Mouse (Mus musculus) adrenal gland, adult (tissue): Measurements from ENCODE around the gene Sh3bp2.

ENCODE experiments used
- DNase-seq, 2 experiments: peaks; one replicate each; pipeline ENCODE4 v3.0.0; 2022 to 2023; ENCODE audit warnings: low spot score in 1 of 2; ENCODE audit not compliant: inconsistent age in 2 of 2

The Sh3bp2 gene

DNA sequence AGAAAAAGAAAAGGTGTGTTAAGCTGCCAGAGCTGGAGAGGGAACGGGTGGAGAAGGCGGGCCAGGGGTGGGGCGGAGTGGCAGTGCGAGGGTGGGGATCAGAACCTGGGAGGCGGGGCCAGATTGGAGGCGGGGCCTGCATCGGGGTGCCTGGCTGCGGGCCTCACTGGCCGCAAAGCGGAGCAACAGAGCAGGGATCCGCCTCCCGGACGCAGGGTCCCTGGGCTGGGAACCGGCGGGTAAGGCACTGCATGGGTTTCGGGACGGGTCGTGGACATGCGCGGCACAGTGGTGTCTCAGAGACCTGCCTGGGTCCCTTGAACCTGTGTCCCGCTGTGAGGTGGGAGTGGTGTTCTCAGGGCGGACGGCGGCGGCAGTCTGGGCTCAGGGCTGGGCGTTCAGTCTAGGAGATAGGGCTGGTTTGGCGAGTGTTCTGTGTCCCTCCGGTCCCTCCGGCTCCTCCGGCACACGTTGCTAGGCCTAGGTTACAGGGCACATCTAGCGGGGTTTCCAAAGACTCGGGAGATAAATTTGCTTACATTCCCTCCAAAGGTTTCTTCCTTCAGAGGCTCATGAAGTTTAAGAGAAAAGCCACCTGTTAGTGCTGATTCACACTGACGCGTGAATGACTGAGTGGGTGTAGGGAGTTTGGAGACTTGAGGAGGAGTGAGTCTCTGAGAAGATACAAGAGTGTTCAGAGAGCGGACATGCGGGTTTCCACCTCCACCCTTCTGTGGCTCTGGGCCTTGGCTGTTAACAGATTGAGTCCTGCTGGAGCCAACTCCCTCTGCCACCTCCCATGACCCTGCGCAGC lies at the start of gene Sh3bp2:
Gene Sh3bp2 (plus strand): TSS at position 176 of the 814 bp plus-strand sequence.
- peak; percentile 97 to 99 for DNase-seq

DNA sequence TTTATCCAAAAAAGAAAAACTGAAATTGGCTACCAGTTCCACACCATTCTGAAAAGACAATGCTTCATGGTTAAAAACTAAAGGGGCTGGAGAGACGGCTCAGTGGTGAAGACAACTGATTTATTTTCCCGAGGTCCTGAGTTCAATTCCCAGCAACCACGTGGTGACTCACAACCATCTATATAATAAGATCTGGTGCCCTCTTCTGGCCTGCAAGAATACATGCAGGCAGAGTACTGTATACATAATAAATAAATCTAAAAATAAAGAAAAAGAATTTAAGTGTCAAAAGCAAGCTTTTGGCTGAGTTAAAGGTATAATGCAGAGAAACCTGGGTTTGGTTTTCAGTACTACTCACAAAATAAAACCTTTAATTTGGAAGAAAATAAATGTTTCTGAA lies 44.7 kb upstream of the Sh3bp2 start:
- DNase-seq, result no peak

DNA sequence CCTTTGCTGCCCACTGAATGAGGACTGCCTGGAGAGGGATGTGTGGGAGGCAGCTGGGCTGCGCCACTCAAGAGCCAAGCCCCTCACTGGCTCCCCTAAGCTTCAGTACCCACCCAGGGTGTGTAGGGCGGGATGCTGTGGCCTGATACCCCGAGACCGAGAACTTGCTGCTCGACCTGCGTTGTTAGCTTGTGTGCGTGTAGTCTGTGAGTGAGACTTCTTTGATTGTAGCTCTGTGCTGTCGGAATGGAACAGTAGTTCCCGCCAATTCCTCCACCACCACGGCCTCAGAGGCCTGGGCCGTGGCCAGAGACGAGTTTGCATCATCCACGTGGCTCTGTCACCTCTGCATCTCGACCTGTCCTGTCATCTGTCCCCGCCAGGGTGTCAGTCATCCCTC lies 39.9 kb upstream of the Sh3bp2 start:
- DNase-seq, result peak in 1 of 2 experiments; percentile 27

DNA sequence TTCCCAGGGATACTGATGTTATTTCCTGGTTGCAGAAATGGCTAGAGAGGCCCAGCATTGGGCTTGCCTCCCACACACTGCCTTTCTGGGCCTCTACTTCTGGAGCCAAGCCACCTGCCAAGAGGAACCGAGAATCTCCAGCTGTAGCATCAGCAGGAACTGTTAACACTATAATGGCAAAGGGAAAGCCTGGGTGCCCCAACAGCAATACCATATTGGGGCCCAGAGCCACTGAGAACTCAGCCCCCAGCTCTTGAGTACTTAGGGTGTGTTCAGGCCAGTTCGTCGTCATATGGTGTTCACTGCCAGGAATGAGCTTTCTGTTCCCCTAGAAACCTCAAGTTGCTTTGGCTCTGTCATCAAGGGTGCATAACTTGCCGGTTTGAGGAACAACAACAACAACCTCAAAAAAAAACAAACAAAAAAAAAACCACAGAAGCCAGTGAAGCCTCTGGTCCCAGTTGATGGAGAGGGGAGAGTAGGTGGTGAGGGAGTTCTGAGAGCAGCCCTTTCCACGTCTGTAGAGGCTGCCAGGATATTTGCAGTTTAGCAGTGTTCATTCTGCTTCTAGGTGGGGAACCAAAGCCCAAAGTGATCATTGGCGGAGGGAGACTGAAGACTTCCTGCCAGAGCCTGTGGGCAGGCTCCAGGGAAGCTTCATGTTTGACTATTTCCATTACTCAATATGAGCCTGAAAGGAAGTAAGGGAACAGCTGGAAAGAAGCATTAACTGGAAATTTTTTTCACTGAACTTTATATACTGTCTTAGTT lies 38.1 kb upstream of the Sh3bp2 start:
- DNase-seq, result peak in 1 of 2 experiments; percentile 46

DNA sequence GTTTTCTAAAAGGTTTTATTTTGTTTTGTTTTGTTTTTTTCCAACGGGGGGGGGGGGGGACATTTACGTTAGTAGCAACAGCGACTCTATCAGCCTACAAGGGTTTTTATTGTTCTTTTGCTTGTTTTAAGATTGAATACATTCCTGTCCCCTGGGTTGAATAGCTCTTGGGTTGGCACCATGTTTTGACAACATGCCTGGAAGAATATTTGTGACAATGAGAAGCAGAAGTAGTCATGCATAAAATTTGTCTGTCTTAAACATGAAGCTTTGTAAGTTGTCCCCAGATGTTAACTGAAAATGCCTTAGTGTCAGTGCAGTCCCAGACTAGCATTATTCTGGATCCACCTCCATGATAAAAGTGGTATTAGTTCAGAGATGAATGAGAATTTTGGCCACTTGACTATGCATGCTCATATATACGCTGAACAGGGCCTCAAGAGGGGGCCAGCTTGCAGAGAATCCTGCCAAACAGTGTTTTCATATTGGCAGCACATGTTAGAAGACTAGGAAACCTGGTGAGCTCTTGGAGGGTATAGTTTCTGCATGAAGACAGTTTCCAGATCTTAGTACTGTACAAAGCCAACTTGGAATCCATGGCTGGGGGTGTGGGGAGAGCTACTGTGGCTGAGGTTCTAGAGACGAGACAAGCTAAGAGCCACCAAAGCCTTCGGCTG lies 36.8 kb upstream of the Sh3bp2 start:
- peak in 1 of 2 experiments; percentile 18 for DNase-seq

DNA sequence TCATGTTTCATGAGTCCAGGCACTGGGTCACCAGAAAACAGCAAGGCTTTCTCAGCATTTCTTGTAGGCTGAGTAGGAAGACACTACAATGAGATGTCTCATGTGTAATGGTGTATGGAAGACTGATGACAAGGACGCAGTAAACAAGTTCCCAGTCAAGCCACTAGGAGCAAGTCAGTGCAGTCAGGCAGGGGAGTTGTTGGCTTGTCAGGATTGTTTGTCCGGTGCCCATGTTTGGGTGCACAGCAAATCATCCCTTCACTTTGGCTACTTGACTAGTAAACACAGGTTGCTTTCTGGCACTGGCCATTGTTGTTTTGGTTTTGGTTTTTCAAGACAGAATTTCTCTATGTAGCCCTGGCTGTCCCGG lies 36.2 kb upstream of the Sh3bp2 start:
- peak in 1 of 2 experiments; percentile 21 for DNase-seq

DNA sequence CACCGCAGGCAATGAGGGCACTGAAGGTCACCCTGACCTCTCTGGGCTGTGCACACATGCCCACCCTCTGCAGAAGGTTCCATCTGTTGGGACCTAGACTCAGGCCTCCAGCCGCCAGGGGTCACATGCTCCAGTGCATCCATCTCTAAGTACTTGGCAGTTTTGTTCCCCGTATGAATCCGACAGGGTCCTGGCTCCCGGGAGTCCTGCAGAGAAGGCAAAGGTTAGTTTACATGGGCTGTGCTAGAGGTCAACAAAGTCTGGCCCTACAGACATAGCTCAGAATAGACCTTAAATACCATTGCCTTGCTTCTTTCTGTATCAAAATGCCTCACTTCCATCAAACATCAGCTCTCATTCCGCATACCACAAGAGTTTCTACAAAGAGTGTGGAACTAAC lies 28.9 kb upstream of the Sh3bp2 start:
- DNase-seq, result no peak

DNA sequence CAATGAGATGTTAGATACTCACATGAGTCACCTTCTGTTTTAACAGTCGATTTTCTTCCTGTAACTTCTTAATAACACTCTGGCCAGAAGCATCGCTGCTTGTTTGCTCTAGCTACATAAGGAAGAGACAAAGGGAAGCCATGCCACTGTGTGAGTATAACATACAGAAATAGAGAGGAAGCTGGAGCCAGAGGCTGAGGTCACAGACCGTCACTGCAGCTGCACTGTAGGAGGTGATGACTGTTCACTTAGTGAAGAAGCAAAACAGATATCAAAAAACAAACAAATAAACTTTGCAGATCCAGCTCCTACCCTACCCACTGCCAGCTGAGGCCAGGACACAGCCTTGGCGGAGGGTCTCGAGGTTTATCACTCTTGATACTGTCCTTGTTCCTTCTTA lies 24.8 kb upstream of the Sh3bp2 start:
- peak in 1 of 2 experiments; percentile 42 for DNase-seq

DNA sequence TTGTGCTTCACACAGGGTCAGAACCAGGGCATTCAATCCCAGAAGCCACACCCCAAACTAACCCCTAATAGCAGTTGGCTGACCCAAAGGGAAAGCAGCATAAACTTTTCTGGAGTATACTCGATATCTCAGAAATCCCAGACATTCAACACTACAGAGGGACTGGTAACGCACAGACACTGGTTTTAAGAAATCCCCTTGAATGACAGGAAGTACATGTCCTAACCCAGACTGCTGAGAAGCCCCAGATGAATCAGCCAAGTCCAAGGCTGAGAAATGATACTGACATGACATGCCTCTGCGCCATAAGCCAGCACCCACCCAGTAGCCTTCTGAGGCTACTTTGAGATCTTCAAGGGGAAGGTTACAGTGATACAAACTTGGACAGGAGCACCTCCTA lies 24.1 kb upstream of the Sh3bp2 start:
- peak in 1 of 2 experiments; percentile 69 for DNase-seq

DNA sequence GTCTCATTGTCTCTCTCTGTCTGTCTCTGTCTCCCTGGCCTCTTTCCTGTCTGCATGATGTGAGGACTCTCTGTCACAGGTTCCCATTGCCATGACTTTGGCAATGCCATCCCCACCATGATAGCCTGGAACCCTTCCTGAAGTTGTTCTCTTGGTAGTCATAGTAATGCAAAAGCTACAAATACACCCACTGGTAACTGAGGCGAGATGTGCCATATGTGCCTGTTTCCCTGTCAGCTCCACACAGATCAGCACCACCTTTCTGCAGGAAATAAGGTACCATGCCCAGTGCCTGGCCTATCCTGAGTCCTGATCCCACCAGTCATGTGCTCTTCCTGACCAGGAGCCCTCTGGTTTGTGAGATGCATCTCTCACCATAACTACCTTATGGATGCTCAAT lies 23.2 kb upstream of the Sh3bp2 start:
- no peak for DNase-seq

DNA sequence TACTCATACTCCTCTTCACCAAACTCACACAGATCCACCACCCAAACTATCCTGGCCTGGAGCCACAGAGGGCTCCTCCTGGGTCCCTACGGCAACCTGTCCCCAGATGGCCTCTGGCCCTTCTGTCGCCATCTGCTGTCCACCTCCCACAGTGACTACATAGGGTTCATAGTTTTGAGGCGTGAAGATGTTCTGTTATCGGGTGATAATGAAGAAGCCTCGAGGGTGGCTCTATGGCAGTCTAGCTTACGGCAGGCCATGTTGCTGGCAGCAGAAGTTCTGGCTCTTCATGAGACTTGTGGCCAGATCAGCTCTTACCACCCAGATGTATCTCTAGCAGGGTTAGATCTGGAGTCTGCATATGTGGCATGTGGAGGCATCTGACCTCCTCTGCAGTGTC lies 22.8 kb upstream of the Sh3bp2 start:
- no peak for DNase-seq

DNA sequence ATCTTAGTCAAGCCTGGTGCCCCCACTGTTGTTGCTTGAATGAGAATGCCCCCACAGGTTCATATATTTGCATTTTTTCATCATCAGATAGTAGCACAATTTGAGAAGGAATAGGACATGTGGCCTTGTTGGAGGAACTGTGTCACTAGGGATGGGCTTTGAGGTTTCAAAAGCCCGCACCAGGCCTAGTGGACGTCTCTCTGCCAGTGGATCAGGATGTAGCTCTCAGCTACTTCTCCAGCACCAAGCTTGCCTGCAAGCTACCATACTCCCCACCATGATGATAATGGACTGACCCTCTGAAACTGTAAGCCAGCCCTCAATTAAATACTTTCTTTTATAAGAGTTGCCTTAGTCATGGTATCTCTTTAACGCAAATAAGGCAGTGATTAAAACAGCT lies 13.2 kb upstream of the Sh3bp2 start:
- no peak for DNase-seq

DNA sequence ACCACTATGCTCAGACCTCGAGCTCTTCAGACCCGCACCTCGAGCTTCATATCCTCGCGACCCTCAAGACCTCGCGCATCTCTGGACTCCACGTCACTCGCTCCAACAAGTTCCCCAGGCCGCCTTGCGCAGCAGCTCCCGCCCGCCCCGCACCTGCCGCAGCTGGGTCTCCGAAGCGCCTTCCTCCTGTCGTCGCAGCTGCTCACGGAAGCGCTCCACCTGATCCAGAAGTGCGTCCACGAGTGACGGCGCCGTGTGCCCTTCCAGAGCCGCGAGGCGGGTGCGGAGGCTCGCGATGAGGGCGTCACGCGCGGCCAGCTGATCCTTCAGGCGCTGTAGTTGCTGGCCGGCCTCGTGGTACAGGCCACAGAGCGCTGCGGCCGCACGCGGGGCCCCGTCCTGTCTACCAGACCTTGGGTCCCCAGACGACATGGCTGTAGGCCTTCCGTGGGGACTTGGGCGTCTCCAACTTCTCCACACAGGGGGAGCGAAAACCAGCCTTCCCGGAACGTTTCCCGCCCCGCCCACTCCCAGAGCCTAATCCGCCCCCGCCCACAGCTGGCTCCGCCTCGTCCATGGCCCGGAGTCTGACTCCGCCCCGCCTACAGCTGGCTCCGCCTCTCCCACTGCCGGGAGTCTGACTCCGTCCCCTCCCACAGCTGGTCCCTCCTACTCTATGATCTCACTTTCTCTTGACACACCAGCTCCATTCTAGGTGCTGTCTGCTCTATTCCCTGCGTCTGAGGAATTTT lies 12.0 kb upstream of the Sh3bp2 start, which contains the start of gene Tnip2:
Gene Tnip2 (minus strand): TSS at position 526 of the 752 bp plus-strand sequence.
- DNase-seq, result peak; percentile 98 to 99

DNA sequence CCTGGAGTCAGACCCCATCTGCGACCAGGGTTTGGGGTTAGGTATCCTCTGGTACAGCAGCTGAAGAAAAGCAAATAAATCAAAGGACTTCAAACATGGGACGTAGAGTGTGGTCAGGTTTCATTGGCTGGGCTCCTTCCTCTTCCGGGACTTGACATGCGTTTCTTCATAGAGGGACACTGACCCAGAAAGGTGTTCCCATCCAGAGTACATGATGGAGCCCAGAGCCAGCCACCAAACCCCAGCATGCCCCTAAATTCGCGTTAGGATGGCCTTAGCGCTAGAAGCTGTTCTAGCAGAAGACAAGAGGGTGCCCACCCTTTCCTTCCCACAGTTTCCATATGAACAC lies 11.4 kb upstream of the Sh3bp2 start:
- no peak for DNase-seq

DNA sequence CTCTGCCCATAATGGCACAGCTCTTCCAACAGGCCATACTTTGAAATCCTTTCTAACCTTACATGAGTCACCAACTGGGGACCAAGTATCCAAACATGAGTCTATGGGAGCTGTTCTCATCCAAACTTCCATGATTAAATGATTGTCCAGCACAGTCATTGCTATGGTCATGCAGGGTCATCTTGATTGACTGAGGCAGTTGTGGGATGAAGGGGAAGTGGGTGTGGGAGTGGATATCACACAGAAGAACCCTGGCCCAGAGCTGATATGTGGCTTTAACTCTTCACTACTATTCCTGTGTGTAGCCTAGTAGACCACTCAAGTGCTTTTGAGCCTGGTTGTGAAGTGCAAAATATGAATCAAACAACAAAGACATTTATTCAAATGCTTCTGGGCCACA lies 10.5 kb upstream of the Sh3bp2 start:
- DNase-seq, result no peak

DNA sequence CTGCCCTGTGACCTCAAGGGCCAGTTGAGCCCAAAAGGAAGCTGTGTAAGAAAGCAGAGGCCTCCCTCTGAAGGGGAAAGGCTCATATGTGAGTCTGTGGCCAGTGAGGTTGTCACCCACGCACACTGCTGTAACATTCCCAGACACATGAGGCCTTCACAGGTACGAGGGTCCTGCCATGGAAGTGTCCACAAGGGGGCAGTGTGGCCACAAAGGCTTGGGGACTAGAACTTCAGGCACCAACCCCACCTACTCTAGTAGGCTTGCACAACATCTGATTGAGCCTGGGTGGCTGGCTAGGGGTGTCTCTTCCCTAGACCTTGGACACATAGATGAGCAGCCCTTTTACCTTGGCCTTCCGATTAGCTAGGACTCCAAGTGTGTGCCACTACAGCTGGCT lies 7.7 kb upstream of the Sh3bp2 start:
- DNase-seq, result peak; percentile 85 to 95

DNA sequence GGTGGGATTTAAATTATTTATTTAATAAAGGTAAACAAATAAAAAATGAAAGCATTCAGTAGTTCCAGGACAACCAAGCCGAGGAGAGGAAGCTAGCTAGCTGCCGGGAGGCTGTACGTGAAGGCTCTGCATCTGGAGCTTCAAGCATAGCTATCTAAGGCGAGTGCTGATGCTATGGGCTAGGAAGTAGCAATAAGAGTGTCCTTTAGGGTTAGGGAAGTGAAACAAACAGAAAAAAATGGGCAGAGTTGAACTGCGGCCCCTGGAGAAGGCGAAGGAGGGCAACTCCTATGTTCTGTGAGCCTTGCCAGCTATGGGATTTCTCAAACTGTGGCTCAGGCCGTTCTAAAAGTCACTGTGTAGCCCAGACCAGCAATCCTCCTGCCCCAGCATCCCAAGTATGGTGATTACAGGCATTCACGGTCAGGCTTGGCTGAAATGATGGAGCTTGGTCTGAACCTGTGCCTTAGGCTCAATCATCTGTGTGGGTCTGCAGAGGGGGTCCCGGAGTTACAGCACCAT lies 6.2 kb upstream of the Sh3bp2 start:
- DNase-seq, result no peak

DNA sequence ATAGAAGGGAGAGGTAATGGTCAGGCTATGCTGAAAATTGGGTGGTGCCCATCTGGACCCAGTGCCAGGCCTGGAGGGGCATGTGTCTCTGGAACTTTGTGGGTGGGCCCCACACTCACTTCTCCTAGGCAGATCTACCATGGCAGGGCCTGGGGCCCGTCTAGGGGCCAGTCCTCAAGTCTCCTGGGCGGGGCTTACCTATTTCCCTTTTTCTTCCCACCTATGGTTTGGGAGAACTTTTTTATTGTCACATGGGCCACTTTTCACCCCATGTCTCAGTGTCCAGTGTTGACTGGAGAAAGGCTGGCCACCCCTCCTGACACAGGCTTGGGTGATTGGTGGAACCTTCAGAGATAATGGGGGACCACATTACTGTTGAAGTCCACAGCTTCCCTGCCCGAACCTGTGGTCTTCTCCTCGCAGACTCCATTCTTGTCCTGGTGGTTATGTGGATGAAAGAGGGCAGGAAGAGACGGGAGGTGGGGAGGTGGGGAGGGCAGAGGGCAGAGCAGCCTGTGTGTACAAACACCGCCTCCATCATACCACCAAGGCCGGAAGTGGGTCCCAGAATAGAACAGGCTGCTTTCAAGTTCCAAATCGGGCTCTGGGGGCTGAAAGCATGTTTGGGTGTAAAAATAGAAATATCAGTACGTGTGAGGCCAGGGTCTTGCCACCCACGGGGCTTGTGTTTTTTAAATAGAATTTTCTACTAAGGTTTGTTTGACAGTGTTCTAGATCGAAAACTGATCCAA lies 5.0 kb upstream of the Sh3bp2 start:
- no peak for DNase-seq

DNA sequence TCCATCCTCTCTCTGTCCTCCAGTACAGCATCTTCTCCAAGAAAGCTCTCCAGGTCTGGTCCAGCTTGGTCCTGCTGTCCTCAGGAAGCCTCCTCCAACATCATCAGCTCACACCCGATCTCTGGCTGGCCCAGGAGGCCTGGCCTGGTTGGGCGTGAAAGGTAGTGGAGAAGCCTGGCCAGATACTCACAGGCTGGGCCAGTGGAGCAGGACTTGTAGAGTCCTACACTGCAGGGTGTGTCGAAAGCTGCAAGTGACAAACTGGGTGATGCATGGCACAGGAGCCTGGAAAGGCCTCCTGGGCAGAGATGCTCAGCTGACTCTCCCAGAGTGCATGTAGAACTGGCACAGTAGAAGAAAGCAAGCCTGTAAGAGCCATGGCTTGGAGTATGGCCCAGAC lies 4.3 kb upstream of the Sh3bp2 start:
- DNase-seq, result no peak

DNA sequence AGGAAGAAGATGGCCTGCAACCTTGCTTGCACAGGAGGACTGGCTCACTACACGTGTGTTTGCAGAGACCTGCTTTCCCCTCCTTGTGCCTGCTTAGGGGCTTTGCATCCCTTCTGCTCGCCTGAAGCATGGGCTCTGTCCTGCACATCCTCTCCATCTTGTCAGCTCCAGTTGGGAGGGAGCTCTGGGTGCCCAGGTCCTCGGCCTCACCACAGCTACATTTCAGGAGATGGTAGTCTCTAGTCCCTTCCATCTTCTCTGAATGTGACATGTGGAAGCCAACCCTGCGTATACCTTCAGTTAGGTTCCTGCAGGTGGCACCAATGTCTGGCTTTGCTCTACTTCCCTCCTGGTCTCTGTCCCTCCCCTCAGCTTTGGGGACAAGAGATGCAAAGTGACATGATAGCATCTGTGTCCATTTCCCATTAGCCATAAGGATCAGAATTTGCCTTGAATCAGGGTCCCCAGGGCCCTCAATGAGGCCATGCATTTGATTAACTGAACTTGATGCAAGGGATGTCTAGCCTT lies 1.6 kb upstream of the Sh3bp2 start:
- DNase-seq, result no peak
